Mouse (Mus musculus) cortical plate, adult 2 months (tissue): Measurements from ENCODE around the gene Bola2. TPM values are rescaled to one million over a fixed set of nuclear protein-coding genes. Genes with fewer than 3 reads are reported as not detected.

ENCODE experiments used
- H3K27ac ChIP-seq: fragments of 200-500 bp; 2 replicates; pipeline ENCODE4 v1.5.1; 2012; ENCODE audit warnings: low read length, control low read depth, inconsistent platforms; ENCODE audit not compliant: insufficient read depth
- H3K4me1 ChIP-seq: fragments of 200-500 bp; 2 replicates; pipeline ENCODE4 v1.6.1; 2011; ENCODE audit warnings: low read length; ENCODE audit not compliant: control insufficient read depth, insufficient read depth
- H3K4me3 ChIP-seq: fragments of 200-500 bp; 2 replicates; pipeline ENCODE4 v1.5.1; 2011; ENCODE audit warnings: mild to moderate bottlenecking, low read length, control low read depth; ENCODE audit not compliant: insufficient read depth
- CTCF ChIP-seq: fragments of 200-500 bp; IDR thresholded peaks from 2 replicates; pipeline ENCODE4 v1.5.1; 2011; ENCODE audit warnings: mild to moderate bottlenecking, control low read depth, low read length; ENCODE audit not compliant: insufficient read depth; ENCODE audit errors: extremely low read depth
- POLR2A ChIP-seq: fragments of 200-500 bp; IDR thresholded peaks from 2 replicates; pipeline ENCODE4 v1.6.1; 2011; ENCODE audit warnings: mild to moderate bottlenecking, low read length, control low read depth; ENCODE audit not compliant: insufficient read depth; ENCODE audit errors: extremely low read depth
- polyA plus RNA-seq: library from polyadenylated mRNA; depleted of rRNA; stranded (reverse); fragments of >200 nt; gene quantifications from 2 replicates; pipeline ENCODE4 v1.2.3, GENCODE M21; 2012

The Bola2 gene
- polyA plus RNA-seq, 1 experiment = 51.2 TPM

DNA sequence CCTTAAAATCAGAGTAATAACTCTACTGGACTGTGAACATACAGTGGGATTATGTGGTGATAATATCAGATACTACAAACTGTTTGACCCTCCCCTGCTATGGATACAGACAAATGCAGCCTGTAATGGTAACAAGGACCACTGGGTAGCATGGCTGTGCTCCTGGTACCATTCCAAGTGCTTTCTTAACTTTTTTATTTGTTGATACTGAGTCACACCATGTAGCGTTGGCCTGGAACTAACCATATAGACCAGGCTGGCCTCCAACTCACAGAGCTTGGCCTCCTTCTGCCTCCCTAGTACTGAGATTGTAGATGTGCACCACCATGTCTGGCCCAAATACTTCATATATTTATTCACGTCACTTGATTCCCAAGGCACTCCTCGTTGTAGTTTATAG is 29.9 kb upstream of the Bola2 start:
- H3K27ac ChIP-seq = no peak overlapping the region
- H3K4me3 ChIP-seq = no peak overlapping the region
- no peak for TF ChIP-seq POLR2A
- no peak for TF ChIP-seq CTCF
- no peaks in the 10 kb centered on the region for H3K4me1 ChIP-seq

- no peaks in the 10 kb centered on the region for H3K4me1 ChIP-seq
- no peak overlapping the region for H3K27ac ChIP-seq
- TF ChIP-seq POLR2A = no peak
- no peak for TF ChIP-seq CTCF
- no peak overlapping the region for H3K4me3 ChIP-seq
Observed at GRCm38 (mm10) chr7:126667495-126668090, 27.6 kb upstream of the Bola2 start.

DNA sequence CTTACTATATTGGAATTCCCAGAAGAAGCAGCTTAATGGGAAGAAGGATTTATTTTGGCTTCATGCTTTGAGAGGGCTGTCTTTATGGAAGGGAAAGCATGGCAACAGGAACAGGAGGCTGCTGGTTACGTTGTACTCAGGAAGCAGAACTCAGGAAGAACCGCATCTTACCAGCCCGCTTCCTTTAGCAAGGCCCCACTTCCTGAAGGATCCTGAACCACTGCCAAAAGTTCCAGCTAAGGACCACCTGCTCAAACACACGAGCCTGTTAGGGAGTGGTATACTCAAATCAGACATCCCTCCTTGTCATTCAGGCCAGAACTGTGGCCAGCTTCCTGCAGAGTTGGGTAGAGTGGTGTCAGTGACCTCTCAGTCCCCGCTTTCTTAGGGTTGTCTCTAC is 26.7 kb upstream of the Bola2 start:
- TF ChIP-seq CTCF (no peak), POLR2A (no peak)
- H3K4me1 ChIP-seq = no peaks in the 10 kb centered on the region
- no peak overlapping the region for H3K4me3 ChIP-seq

DNA sequence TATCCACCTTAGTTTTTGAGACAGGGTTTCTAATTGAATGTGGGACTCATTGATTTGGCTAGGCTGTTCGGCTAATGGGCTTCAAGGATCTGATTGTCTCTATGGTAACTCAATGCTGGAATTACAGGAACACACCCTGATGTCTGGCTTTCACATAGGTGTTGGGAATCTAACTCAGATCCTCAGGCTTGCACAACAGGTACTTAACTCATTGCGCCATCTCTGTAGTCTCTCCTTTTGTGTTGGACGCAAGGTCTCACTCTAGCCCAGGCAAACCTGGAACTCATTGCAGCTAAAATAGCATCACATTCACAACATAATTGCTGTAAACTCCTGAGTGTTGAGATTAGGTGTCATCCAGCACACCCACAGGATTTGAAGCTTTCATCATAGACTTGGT is 25.0 kb upstream of the Bola2 start:
- TF ChIP-seq CTCF (no peak), POLR2A (no peak)
- H3K4me3 ChIP-seq = no peak overlapping the region
- H3K27ac ChIP-seq = no peak overlapping the region
- peaks cover under 1% of the 10 kb centered on the region for H3K4me1 ChIP-seq

More for the DNA sequence above, 26.7 kb upstream of the Bola2 start:
- H3K27ac ChIP-seq = no peak overlapping the region

- no peak overlapping the region for H3K4me3 ChIP-seq
- TF ChIP-seq POLR2A (no peak), CTCF (no peak)
- no peak overlapping the region for H3K27ac ChIP-seq
- peaks cover 3% of the 10 kb centered on the region for H3K4me1 ChIP-seq
Observed at GRCm38 (mm10) chr7:126672111-126672510, 23.1 kb upstream of the Bola2 start.

- H3K27ac ChIP-seq = 0 out of 2 replicates have a peak overlapping the region, but pooled peaks have one; percentile 49
- H3K4me1 ChIP-seq = peaks cover 3% of the 10 kb centered on the region
- no peak overlapping the region for H3K4me3 ChIP-seq
- TF ChIP-seq POLR2A (no peak), CTCF (no peak)
Observed at GRCm38 (mm10) chr7:126675104-126675503, 20.1 kb upstream of the Bola2 start.

GRCm38 (mm10) chr7:126676207-126676606 is 19.0 kb upstream of the Bola2 start, which contains the start of gene Sult1a1:
Gene Sult1a1 (minus strand): TSS chr7:126676432.
- peak; percentile 60 for TF ChIP-seq POLR2A
- TF ChIP-seq CTCF = no peak
- Histone ChIP-seq H3K4me3 (peak within 1 kb of the TSS; percentile 10), H3K27ac (peak within 1 kb of the TSS; percentile 49), H3K4me1 (peaks cover 3% of the 10 kb centered on the region)

DNA sequence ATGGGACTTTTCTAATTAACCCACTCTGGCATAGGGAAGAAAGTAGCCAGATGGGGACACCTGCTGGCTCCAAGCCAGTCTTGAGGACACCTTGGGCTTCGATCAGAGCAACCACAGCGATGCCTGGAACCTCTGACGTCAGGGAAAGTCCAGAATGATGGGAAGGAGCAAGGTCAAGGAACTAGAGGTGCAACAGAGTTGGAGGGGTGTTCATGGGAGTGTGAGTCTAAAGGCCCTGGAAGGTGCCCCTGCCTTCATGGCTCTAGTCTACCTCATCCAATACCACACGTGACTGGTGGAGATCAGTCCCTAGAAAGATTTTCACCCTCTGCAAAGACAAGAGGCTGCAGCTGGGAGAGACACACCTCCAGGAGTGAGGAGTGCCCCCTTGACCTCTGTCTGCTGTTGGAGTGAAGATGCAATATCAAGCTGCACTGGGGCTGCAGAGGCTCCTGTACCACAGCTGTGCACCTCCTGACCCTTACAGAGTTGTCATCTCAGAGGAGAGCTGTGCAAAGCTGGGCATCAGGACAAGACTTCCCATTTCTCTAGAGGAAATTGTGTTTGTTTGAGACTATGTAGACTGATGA is 18.5 kb upstream of the Bola2 start:
- Histone ChIP-seq H3K4me1 (peaks cover 3% of the 10 kb centered on the region), H3K4me3 (no peak overlapping the region; the same call in 1 of the 2 replicates), H3K27ac (no peak overlapping the region)
- no peak for TF ChIP-seq CTCF
- no peak for TF ChIP-seq POLR2A

GRCm38 (mm10) chr7:126678545-126679341 is 16.5 kb upstream of the Bola2 start:
- Histone ChIP-seq H3K4me3 (no peak overlapping the region), H3K27ac (no peak overlapping the region), H3K4me1 (peaks cover 3% of the 10 kb centered on the region)
- TF ChIP-seq CTCF (no peak), POLR2A (no peak)

GRCm38 (mm10) chr7:126679683-126680082 is 15.5 kb upstream of the Bola2 start:
- H3K4me1 ChIP-seq = peaks cover 3% of the 10 kb centered on the region

More at GRCm38 (mm10) chr7:126679683-126680082, 15.5 kb upstream of the Bola2 start:
- H3K27ac ChIP-seq = no peak overlapping the region
- H3K4me3 ChIP-seq = no peak overlapping the region
- TF ChIP-seq POLR2A (no peak), CTCF (no peak)
